Mouse (Mus musculus) spleen, adult 2 months (tissue): ENCODE data around the gene Nanos2. TPM values are rescaled to one million over a fixed set of nuclear protein-coding genes. Genes with fewer than 3 reads are reported as not detected.

Experiments
- DNase-seq, 2 experiments: peaks; one replicate each; pipeline versions ENCODE4 v3.0.0 to v3.0.0-alpha.2; 2012 to 2021; ENCODE audit warnings: low spot score in 2 of 2, low read depth in 1 of 2
- H3K27ac ChIP-seq: fragments of 200-500 bp; 2 replicates; pipeline ENCODE4 v1.5.1; 2012; ENCODE audit warnings: low read length, inconsistent platforms; ENCODE audit not compliant: insufficient read depth
- H3K27me3 ChIP-seq: fragments of 200-500 bp; 2 replicates; pipeline ENCODE4 v1.6.1; 2012; ENCODE audit warnings: mild to moderate bottlenecking, moderate library complexity, low read length, inconsistent platforms; ENCODE audit not compliant: control insufficient read depth, insufficient read depth
- H3K36me3 ChIP-seq: fragments of 200-500 bp; 2 replicates; pipeline ENCODE4 v1.6.1; 2012; ENCODE audit warnings: mild to moderate bottlenecking, low read length, inconsistent platforms; ENCODE audit not compliant: control insufficient read depth, insufficient read depth
- H3K4me1 ChIP-seq: fragments of 200-500 bp; 2 replicates; pipeline ENCODE4 v1.6.1; 2011; ENCODE audit warnings: inconsistent platforms; ENCODE audit not compliant: control insufficient read depth, insufficient read depth, insufficient read length
- H3K4me3 ChIP-seq: fragments of 200-500 bp; 2 replicates; pipeline ENCODE4 v1.5.1; 2011; ENCODE audit warnings: mild to moderate bottlenecking, inconsistent platforms; ENCODE audit not compliant: insufficient read depth, insufficient read length; ENCODE audit errors: extremely low read depth
- CTCF ChIP-seq: fragments of 200-500 bp; IDR thresholded peaks from 2 replicates; pipeline ENCODE4 v1.5.1; 2011; ENCODE audit warnings: mild to moderate bottlenecking, inconsistent platforms; ENCODE audit not compliant: insufficient read depth, insufficient read length, insufficient replicate concordance; ENCODE audit errors: extremely low read depth
- POLR2A ChIP-seq: fragments of 200-500 bp; IDR thresholded peaks from 2 replicates; pipeline ENCODE4 v1.6.1; 2011; ENCODE audit warnings: low read depth, low read length, inconsistent platforms
- WGBS: fragments of 180-500 bp; shearing (Covaris S2); methylation state at CpG from one replicate; pipeline ENCODE4 v1.1.7; 2018; 5-methylcytosine and 5-hydroxymethylcytosine counted together
- polyA plus RNA-seq: library from polyadenylated mRNA; depleted of rRNA; stranded (reverse); fragments of >200 nt; gene quantifications from 2 replicates; pipeline ENCODE4 v1.2.3, GENCODE M21; 2012; rRNA removed

The Nanos2 gene
- polyA plus RNA-seq, 1 experiment = not detected

GRCm38 (mm10) chr7:19024096-19024506 lies 36.9 kb downstream of the Nanos2 start, which contains the start of gene Sympk:
Sympk (plus strand) TSS chr7:19024377.
- under 1% methylated on average over 50 of the region's 50 CpGs for WGBS
- Histone ChIP-seq H3K4me3 (peak within 1 kb of the TSS; percentile 87), H3K27ac (no peak within 1 kb of the TSS), H3K4me1 (peaks cover 11% of the 10 kb centered on the region), H3K36me3 (peaks cover 4% of the 10 kb centered on the region; the same call in 1 of the 2 replicates), H3K27me3 (peaks cover 10% of the 10 kb centered on the region)
- DNase-seq = peak; percentile 91 to 94
- TF ChIP-seq POLR2A = peak; percentile 42; the same call in 1 of the 2 replicates
- TF ChIP-seq CTCF = no peak

GRCm38 (mm10) chr7:19024581-19025255 lies 37.5 kb downstream of the Nanos2 start:
- DNase-seq = peak in 1 of 2 experiments; percentile 35
- peaks cover 8% of the 10 kb centered on the region for H3K36me3 ChIP-seq
- no peak overlapping the region for H3K27ac ChIP-seq
- peaks cover 10% of the 10 kb centered on the region for H3K27me3 ChIP-seq
- 2% methylated on average over 36 of the region's 36 CpGs for WGBS
- peaks cover 11% of the 10 kb centered on the region for H3K4me1 ChIP-seq
- peak overlapping the region; percentile 87 for H3K4me3 ChIP-seq
- TF ChIP-seq CTCF (no peak), POLR2A (no peak)

- Histone ChIP-seq H3K27me3 (peaks cover 5% of the 10 kb centered on the region), H3K36me3 (peaks cover 19% of the 10 kb centered on the region), H3K4me3 (no peak overlapping the region), H3K4me1 (peaks cover 9% of the 10 kb centered on the region), H3K27ac (no peak overlapping the region)
- DNase-seq = no peak
- no peak for TF ChIP-seq POLR2A
- no peak for TF ChIP-seq CTCF
These were observed 40.9 kb downstream of the Nanos2 start for GRCm38 (mm10) chr7:19028067-19028466.

GRCm38 (mm10) chr7:19029084-19029653 lies 42.0 kb downstream of the Nanos2 start:
- peak; percentile 21 to 57 for DNase-seq
- WGBS = 71% methylated on average over 6 of the region's 6 CpGs
- Histone ChIP-seq H3K27ac (no peak overlapping the region), H3K4me1 (peaks cover 4% of the 10 kb centered on the region; the same call in 1 of the 2 replicates), H3K36me3 (peaks cover 19% of the 10 kb centered on the region), H3K4me3 (no peak overlapping the region), H3K27me3 (no peaks in the 10 kb centered on the region)
- peak; percentile 57; the same call in 1 of the 2 replicates for TF ChIP-seq CTCF
- TF ChIP-seq POLR2A = no peak

- no peak overlapping the region for H3K27ac ChIP-seq
- peaks cover 33% of the 10 kb centered on the region for H3K36me3 ChIP-seq
- 93% methylated on average over 4 of the region's 4 CpGs for WGBS
- H3K4me1 ChIP-seq = no peaks in the 10 kb centered on the region
- H3K4me3 ChIP-seq = no peak overlapping the region
- H3K27me3 ChIP-seq = no peaks in the 10 kb centered on the region
- TF ChIP-seq CTCF = no peak
- TF ChIP-seq POLR2A = no peak
- DNase-seq = no peak
These were observed 44.4 kb downstream of the Nanos2 start for GRCm38 (mm10) chr7:19031641-19032040.

Other genes starting within 250 kb of the Nanos2 start
- gene Psg19, start 188.9 kb upstream of the Nanos2 start, polyA plus RNA-seq = not detected in 2 replicates
- 0.05 TPM in 1 of 2 replicates, not detected in the other for gene Psg17, start 165.8 kb upstream of the Nanos2 start, polyA plus RNA-seq
- 2.4 and 2.9 TPM in 2 replicates for gene Mill2, start 147.4 kb upstream of the Nanos2 start, polyA plus RNA-seq
- 93.4 and 164 TPM in 2 replicates for gene Pglyrp1, start 116.1 kb upstream of the Nanos2 start, polyA plus RNA-seq
- gene Ccdc61, start 77.0 kb upstream of the Nanos2 start, polyA plus RNA-seq = 13.0 and 25.5 TPM in 2 replicates
- gene Nova2, start 61.5 kb upstream of the Nanos2 start, polyA plus RNA-seq = 0.68 and 0.90 TPM in 2 replicates
- 2.5 and 4.0 TPM in 2 replicates for gene Mypop, start 3.8 kb downstream of the Nanos2 start, polyA plus RNA-seq
- gene Irf2bp1, start 16.6 kb downstream of the Nanos2 start, polyA plus RNA-seq = 23.8 and 32.9 TPM in 2 replicates
- gene Foxa3, start 36.1 kb downstream of the Nanos2 start, polyA plus RNA-seq = 0.38 and 0.49 TPM in 2 replicates
- gene Sympk, start 37.0 kb downstream of the Nanos2 start, polyA plus RNA-seq = 67.2 and 88.3 TPM in 2 replicates
- 0.06 TPM in 1 of 2 replicates, not detected in the other for gene Rsph6a, start 67.3 kb downstream of the Nanos2 start, polyA plus RNA-seq
- gene Dmwd, start 88.8 kb downstream of the Nanos2 start, polyA plus RNA-seq = 26.6 and 31.9 TPM in 2 replicates
- 175 and 182 TPM in 2 replicates for gene Dmpk, start 96.4 kb downstream of the Nanos2 start, polyA plus RNA-seq
- 9.1 and 9.8 TPM in 2 replicates for gene Six5, start 107.2 kb downstream of the Nanos2 start, polyA plus RNA-seq
- 0.02 TPM in 1 of 2 replicates, not detected in the other for gene Gm4969, start 131.0 kb downstream of the Nanos2 start, polyA plus RNA-seq
- gene Fbxo46, start 132.5 kb downstream of the Nanos2 start, polyA plus RNA-seq = 15.4 and 16.5 TPM in 2 replicates
- gene Qpctl, start 161.9 kb downstream of the Nanos2 start, polyA plus RNA-seq = 7.7 and 12.3 TPM in 2 replicates
- 17.0 and 19.0 TPM in 2 replicates for gene Snrpd2, start 162.3 kb downstream of the Nanos2 start, polyA plus RNA-seq
- gene Gipr, start 178.7 kb downstream of the Nanos2 start, polyA plus RNA-seq = 0.07 and 0.08 TPM in 2 replicates
- 27.4 and 27.9 TPM in 2 replicates for gene Eml2, start 189.0 kb downstream of the Nanos2 start, polyA plus RNA-seq
- 6.5 and 9.3 TPM in 2 replicates for gene Gpr4, start 225.1 kb downstream of the Nanos2 start, polyA plus RNA-seq
- 14.7 and 17.7 TPM in 2 replicates for gene Opa3, start 240.9 kb downstream of the Nanos2 start, polyA plus RNA-seq